Mouse (Mus musculus) monocyte, adult 59 days (primary cell): Measurements from ENCODE around the gene Tcp11l2. TPM values are rescaled to one million over a fixed set of nuclear protein-coding genes. Genes with fewer than 3 reads are reported as not detected.

Experiments
- total RNA-seq, 2 experiments: library from RNA; stranded (reverse); gene quantifications; one replicate each; pipeline ENCODE4 v1.2.4; 2023

The Tcp11l2 gene
- 10 to 100 TPM; 58.4 to 60.5 TPM for total RNA-seq

DNA sequence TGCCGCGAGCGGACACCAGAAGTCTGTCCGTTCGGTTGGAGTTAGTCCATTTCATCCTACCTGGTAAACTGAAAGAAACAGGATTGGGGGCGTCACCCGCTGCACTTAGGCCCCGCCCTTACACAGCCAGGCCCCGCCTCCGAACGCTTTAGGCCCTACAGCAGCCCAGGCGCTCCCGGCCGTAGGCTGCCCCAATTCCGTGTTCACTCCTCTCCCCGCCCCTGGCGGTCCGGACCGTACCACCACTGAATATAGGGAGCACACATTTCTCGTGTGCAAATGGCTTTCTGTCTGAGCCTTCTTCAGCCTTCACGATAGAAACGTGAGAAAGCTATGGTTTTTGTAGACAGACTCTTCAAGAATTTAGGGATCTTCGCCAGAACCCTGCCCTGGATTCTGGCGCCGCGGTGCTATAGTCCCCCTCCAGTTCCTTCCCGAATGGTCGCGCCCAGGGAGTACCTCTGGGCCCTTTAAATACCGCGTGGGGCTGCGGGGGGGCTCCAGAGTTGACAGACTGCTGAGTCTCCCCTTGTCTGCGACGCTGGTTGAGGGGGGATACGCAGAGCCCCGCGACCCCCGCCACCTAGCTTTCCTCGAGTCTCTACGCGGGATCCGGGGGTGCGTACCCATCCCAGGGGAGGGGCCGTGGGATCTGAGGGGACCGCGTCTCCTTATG, at the start of gene Tcp11l2:
Tcp11l2 (plus strand) TSS at position 232 of the 676 bp plus-strand sequence.

DNA sequence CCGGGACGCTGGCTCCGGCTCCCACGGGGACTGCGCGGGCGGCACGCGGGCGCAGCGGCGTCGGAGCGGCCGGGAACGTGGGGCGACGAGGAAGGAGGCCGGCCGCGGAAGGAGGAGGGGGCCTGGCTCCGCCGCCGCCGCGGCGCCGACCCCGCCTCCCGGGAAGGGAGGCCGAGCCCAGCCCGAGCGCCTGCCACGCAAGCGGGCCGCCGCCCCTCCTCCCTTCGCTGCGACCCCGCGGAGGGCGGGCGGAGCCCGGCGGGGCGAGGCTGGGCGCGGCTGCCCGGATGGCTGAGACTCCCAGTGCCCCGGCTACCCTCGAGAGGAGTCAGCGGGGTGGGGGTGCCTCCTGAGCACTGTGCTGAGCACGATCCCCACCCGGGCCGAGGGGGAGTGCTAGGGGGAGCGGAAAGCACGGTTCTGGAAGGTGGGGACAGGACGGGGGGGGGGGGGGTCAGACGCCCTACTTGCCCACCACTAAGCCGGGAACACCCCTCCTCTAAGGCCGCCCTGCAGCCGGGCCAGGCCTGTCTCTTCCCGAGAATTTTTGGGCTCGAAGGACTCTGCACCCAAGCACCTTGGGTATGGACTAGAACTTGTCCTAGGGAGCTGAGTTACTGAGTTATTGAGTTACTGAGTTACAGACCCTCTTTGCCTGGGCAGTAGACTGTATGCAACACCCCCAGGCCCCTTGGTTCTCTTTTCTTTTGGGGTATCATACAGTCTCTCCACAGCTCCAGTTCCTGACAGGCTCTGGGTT, 42.3 kb upstream of the Tcp11l2 start, which contains the start of gene Ckap4:
Ckap4 (minus strand) TSS at position 151 of the 760 bp plus-strand sequence.

DNA sequence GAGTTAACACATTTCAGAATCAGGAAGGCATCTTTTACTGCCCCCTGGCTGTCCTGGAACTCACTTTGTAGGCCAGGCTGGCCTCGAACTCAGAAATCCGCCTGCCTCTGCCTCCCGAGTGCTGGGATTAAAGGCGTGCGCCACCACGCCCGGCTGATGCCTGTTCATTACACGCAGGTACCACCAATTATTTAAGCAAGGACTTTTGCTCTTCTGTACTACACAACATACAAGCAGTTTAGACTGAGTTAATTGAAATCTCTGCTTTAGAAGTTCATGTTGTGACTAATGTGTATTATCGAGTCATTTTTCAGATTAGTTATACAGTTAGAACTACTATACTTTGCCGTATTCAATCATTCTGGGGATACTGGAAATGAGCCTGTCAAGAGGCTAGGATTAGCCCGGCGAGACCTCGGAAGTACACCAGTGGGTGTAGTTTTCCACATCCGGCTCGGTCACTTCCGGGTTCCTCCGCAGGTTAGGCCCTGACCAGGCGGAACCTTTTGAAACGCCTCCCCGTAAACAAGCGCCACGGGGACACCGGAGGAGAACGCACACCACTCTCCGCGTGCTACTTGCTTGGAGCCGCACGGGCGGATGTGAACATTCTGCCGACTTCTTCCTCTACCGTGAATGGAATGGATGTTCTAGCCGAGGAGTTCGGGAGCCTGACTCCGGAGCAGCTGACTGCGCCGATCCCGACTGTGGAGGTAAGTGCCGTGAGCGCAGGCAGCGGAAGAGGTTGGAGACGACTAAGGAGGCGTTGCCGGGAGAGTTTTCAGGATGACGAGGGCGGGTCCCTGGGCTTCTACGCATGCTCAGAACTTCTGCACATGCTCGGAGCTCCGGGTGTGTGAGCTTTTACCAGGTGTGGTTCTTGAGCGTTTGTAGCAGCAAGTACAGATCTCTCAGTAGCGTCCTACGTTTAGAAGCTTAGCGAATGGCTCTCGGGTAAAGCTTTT, 45.7 kb downstream of the Tcp11l2 start, which contains the start of gene Polr3b:
Polr3b (plus strand) TSS at position 467 of the 965 bp plus-strand sequence.

Other genes starting within 250 kb of the Tcp11l2 start
- 10 to 100 TPM in 1 of 2 experiments, 1 to 10 TPM in 1; 9.4 to 13.7 TPM for gene Nuak1, start 136.0 kb upstream of the Tcp11l2 start, total RNA-seq
- 10 to 100 TPM; 32.8 to 36.4 TPM for gene Ckap4, start 42.6 kb upstream of the Tcp11l2 start, total RNA-seq
- gene Polr3b, start 45.7 kb downstream of the Tcp11l2 start, total RNA-seq, result 10 to 100 TPM; 24.9 to 31.1 TPM
- gene Rfx4, start 179.4 kb downstream of the Tcp11l2 start, total RNA-seq, result under 1 TPM in 1 of 2 experiments, not detected in 1; 0.66 TPM